Mouse (Mus musculus) olfactory bulb, adult 2 months (tissue): ENCODE measurements around the gene 6330409D20Rik.

ENCODE experiments used
- CTCF ChIP-seq: fragments of 200-500 bp; IDR thresholded peaks from 2 replicates; pipeline ENCODE4 v1.5.1; 2012; ENCODE audit warnings: low read depth, mild to moderate bottlenecking, low read length, moderate library complexity; ENCODE audit not compliant: insufficient read depth
- POLR2A ChIP-seq: fragments of 200-500 bp; IDR thresholded peaks from 2 replicates; pipeline ENCODE4 v1.6.1; 2012; ENCODE audit warnings: mild to moderate bottlenecking, low read depth, low read length, moderate library complexity; ENCODE audit not compliant: insufficient read depth

GRCm38 (mm10) chr2:32729547-32729946 lies 11.3 kb downstream of the 6330409D20Rik start:
- no peak for TF ChIP-seq CTCF
- no peak for TF ChIP-seq POLR2A
